Mouse (Mus musculus) erythroblast, embryonic 14.5 days (primary cell): ENCODE results near the gene Defa17. TPM values are rescaled to one million over a fixed set of nuclear protein-coding genes. Genes with fewer than 3 reads are reported as not detected.
"Not testable (repeated sequence)": the region's sequence is repeated elsewhere in the genome, so short reads cannot be mapped to it uniquely, and the experiment has no call there.

Experiments
- H3K27me3 ChIP-seq: 2 replicates; pipeline ENCODE4 v1.6.1; 2012; ENCODE audit warnings: inconsistent platforms; ENCODE audit not compliant: control insufficient read depth
- H3K36me3 ChIP-seq: 2 replicates; pipeline ENCODE4 v1.6.1; 2012; ENCODE audit warnings: mild to moderate bottlenecking, inconsistent platforms; ENCODE audit not compliant: control insufficient read depth
- H3K4me1 ChIP-seq: 2 replicates; pipeline ENCODE4 v1.6.1; 2012; ENCODE audit warnings: inconsistent platforms; ENCODE audit not compliant: control insufficient read depth
- H3K4me3 ChIP-seq: replicated peaks from 2 replicates; pipeline ENCODE3; 2012; ENCODE audit warnings: moderate library complexity, mild to moderate bottlenecking, inconsistent platforms
- H3K9me3 ChIP-seq: 2 replicates; pipeline ENCODE4 v1.6.1; 2012; ENCODE audit warnings: low read length, inconsistent platforms, mixed read lengths; ENCODE audit not compliant: control insufficient read depth
- polyA plus RNA-seq: library from polyadenylated mRNA; stranded (reverse); fragments of >175 nt; gene quantifications from 2 replicates; pipeline ENCODE4 v1.2.3, GENCODE M21; 2012

Gene Defa17
- not detected in 2 replicates for polyA plus RNA-seq

DNA sequence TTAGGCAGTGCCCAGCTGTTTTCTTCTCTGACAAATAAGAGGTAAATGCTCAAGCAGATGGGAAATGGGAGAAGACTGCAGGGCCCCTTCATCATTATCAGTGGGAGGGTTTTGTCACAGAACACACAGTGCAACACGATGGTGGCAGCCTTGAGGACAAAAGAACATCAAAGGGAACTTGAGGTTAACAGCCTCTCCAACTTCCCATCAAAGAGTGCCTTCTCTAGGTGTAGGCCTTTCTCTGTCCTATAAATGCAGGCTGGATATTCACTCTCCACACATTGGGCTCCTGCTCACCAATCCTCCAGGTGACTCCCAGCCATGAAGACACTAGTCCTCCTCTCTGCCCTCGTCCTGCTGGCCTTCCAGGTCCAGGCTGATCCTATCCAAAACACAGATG is at the start of gene Defa17:
Defa17 (plus strand) TSS at position 301 of the 400 bp plus-strand sequence.
- H3K36me3 ChIP-seq, H3K27me3 ChIP-seq, H3K4me1 ChIP-seq, H3K9me3 ChIP-seq, H3K4me3 ChIP-seq: not testable (repeated sequence)

DNA sequence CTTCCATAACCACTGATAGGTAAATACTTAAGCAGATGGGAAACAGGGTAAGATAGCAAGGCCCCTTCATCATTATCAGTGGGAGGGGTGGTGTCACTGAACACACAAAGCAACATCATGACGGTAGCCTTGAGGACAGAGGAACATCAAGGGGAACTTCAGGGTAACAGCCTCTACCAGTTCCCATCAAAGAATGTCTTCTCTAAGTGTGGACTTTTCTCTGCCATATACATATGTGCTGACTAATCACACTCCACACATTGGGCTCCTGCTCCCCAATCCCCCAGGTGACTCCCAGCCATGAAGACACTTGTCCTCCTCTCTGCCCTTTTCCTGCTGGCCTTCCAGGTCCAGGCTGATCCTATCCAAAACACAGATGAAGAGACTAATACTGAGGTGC is 37.7 kb upstream of the Defa17 start, which contains the start of gene Defa26:
Defa26 (plus strand) TSS at position 301 of the 400 bp plus-strand sequence.
- H3K4me3 ChIP-seq, H3K36me3 ChIP-seq, H3K4me1 ChIP-seq, H3K9me3 ChIP-seq, H3K27me3 ChIP-seq: not testable (repeated sequence)

DNA sequence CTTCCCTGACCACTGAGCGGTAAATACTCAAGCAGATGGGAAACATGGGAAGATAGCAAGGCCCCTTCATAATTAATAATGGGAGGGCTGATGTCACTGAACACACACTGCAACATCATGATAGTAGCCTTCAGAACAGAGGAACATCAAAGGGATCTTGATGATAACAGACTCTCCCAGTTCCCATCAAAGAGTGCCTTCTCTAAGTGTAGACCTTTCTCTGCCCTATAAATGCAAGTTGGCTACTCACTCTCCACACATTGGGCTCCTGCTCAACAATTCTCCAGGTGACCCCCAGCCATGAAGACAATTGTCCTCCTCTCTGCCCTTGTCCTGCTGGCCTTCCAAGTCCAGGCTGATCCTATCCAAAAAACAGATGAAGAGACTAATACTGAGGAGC is 9.9 kb downstream of the Defa17 start, which contains the start of gene Defa34:
Defa34 (plus strand) TSS at position 301 of the 400 bp plus-strand sequence.
- H3K9me3 ChIP-seq, H3K27me3 ChIP-seq, H3K4me1 ChIP-seq, H3K4me3 ChIP-seq, H3K36me3 ChIP-seq: not testable (repeated sequence)

DNA sequence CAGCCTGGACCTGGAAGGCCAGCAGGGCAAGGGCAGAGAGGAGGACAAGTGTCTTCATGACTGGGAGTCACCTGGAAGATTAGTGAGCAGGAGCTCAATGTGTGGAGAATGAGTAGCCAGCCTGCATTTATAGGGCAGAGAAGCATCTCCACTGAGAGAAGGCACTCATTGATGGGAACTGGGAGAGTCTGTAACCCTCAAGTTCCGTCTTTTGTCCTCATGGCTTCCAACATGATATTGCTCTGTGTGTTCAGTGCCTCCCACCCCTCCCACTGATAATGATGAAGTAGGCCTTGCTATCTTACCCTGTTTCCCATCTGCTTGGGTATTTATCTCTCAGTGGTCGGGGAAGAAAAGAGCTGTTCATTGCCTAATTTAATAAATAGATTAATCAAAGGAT is 48.0 kb downstream of the Defa17 start, which contains the start of gene AY761184:
AY761184 (minus strand) TSS at position 101 of the 400 bp plus-strand sequence.
- H3K4me3 ChIP-seq, H3K9me3 ChIP-seq, H3K27me3 ChIP-seq, H3K36me3 ChIP-seq, H3K4me1 ChIP-seq: not testable (repeated sequence)

Other genes with a start within 250 kb of the Defa17 start
- gene Defa36, start 228.4 kb upstream of the Defa17 start, polyA plus RNA-seq: not detected in 2 replicates
- gene Gm7849, start 199.2 kb upstream of the Defa17 start, polyA plus RNA-seq: not detected in 2 replicates
- gene Defa20, start 146.5 kb upstream of the Defa17 start, polyA plus RNA-seq: not detected in 2 replicates
- gene Defa32, start 126.7 kb upstream of the Defa17 start, polyA plus RNA-seq: not detected in 2 replicates
- not detected in 2 replicates for gene Defa37, start 90.4 kb upstream of the Defa17 start, polyA plus RNA-seq
- not detected in 2 replicates for gene Defa28, start 72.8 kb upstream of the Defa17 start, polyA plus RNA-seq
- gene Gm7861, start 61.3 kb upstream of the Defa17 start, polyA plus RNA-seq: not detected in 2 replicates
- not detected in 2 replicates for gene Defa26, start 37.6 kb upstream of the Defa17 start, polyA plus RNA-seq
- not detected in 2 replicates for gene Defa34, start 10.0 kb downstream of the Defa17 start, polyA plus RNA-seq
- not detected in 2 replicates for gene AY761184, start 47.9 kb downstream of the Defa17 start, polyA plus RNA-seq
- gene Defa24, start 78.7 kb downstream of the Defa17 start, polyA plus RNA-seq: not detected in 2 replicates
- gene Defb50, start 167.8 kb downstream of the Defa17 start, polyA plus RNA-seq: not detected in 2 replicates
- gene Defb2, start 184.1 kb downstream of the Defa17 start, polyA plus RNA-seq: not detected in 2 replicates
- not detected in 2 replicates for gene Defb10, start 203.1 kb downstream of the Defa17 start, polyA plus RNA-seq
- gene Defb9, start 229.6 kb downstream of the Defa17 start, polyA plus RNA-seq: not detected in 2 replicates